Mouse (Mus musculus): ENCODE results near the gene D11Wsu47e.
"Not testable (repeated sequence)": the region's sequence is repeated elsewhere in the genome, so short reads cannot be mapped to it uniquely, and the experiment has no call there.

Gene D11Wsu47e

DNA sequence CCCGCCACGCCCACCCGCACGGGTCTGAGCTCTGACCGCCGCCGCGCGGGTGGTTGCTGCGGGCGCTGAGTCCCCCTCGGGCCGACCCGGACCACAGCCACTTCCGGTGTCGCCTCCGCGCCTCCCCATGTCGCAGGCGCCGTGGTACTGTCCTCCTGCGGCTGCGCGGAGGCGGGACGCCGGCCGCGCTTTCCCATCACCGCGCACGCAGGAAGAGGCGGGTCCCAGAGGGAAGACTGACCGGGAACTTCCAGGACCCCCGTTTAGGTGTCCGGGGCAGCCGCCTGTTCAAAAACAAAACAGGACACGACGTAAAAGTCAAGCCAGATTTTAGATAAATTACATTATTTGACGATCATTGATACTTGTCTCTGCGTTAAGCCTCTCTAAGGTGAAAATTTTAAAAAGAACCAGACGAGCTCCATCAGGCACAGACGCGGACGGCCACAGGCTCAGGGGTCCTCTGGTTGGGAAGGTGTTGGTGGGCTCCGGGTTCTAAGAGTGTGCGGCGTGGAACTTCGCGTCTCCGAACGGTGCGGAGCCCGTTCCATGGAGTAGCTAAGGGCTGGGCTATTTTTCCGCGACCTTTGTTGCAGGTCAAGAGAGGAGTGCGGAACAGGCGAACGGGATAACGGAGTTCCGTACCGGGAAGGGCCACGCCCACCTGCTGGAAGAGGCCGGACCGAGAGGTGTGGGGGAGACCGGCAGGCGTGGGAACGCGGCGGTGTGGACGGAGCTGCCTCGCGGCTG is at the start of gene D11Wsu47e, which contains the start of gene Fam104a:
TSS of gene D11Wsu47e (plus strand) at position 456 of the 750 bp plus-strand sequence.
TSS of gene Fam104a (minus strand) at position 199 of the 750 bp plus-strand sequence.
- peak; percentile 100 for DNase-seq

DNA sequence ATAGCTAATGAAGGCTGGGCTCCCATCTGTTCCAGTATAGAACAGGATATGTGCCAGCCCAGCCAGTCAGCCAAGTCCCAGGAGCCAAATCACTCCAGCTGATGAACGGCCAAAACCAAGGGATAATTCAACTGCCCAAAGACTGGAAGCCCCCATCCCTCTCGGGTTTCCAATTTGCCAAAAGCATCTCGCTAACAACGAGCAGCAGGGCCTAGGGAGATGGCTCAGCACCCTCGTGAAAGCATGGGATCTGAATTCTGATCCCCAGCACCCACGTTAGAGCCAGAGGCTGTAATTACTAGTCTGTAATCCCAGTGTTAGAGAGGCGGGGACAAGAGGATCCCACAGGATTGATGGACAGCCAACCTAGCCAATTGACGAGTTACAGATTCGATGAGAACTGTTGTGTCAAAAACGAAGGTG is 49.5 kb upstream of the D11Wsu47e start:
- DNase-seq = no peak

DNA sequence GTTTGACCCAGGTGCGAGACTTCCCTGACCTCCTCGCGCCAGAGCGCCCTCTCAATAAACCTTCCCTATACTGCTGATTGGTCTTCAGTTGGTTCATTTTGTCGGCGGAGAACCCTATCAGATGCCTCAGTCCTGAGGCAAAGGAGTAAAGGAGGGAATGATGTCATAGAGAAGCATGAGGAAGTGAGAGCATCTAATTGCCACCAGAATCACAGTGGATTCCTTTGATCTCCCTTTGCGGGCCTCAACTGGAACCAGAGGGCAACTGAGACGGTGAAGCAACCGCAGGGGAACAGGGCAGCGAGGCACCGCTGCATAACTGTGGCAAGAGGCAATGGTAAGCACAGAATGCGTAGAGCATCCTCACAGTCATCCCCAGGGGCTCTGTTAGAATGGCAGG is 45.5 kb upstream of the D11Wsu47e start:
- DNase-seq = no peak

DNA sequence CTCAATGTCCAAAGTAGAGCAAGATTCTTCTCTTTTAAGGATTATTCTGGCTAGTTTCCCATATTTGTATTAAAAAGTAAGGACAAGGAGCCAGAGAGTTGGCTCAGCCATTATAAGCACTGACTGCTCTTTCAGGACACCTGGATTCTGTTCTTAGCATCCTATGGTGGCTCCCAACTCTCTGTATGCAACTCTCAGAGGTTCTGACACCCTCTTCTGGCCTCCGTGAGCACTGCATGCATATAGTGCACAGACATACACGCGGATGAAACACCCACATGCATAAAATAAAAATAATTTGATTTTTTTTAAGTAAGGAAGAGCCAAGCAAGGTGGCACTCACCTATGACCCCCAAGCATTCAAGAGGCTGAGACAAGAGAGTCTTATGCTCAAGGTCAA is 39.0 kb upstream of the D11Wsu47e start:
- DNase-seq = no peak

DNA sequence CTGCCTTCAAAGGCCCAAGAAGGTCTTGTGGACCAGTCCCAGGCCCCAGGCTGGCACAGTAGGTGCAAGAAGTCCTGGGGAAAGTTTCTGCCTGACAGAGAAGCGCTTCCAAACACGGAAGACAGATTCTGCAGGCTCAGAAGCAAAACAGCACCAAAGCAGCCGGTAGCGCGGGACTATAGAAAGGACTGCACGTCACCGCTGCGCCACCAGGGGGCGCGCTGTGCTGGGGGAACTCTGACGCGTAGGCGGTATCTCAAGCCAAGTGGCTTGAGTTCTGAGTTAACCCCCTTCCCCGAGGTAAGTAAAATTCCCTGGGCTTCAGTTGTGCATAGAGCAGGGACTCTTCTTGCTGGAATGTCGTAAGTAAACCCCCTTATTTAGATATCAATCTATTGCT is 36.1 kb upstream of the D11Wsu47e start:
- DNase-seq = peak; percentile 95

DNA sequence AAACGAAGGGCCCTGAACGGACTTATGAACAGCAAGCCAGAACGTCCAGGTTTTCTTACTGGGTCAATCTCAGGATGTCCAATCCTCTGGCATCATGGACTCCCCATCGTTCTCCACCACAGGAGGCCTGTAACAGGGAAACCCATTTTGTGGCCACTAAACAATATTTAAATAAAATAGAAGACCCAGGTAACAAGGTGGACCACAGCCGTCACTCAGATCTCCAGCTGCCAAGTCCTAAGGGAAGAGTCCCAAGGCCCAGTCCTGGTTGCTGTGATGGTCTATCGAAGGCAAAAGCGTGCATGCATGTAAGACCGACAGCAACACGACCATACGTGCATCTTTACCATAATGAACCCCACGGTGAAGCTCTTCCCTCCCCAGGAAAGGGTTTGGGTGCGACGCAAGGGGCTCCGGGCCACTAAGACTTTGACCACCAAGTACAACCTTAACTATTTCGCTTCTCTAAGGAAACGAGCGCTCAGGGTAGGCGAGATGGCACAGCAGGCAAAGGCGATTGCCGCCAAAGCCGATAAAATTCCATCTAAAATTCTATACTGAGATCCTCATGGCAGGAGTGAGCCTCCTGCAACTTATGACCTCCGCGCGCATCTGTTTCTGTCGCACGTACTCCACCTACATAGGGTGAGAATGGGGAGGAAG is 35.4 kb upstream of the D11Wsu47e start, which contains the start of gene Cog1:
TSS of gene Cog1 (plus strand) at position 480 of the 663 bp plus-strand sequence.
- peak; percentile 94 for DNase-seq

DNA sequence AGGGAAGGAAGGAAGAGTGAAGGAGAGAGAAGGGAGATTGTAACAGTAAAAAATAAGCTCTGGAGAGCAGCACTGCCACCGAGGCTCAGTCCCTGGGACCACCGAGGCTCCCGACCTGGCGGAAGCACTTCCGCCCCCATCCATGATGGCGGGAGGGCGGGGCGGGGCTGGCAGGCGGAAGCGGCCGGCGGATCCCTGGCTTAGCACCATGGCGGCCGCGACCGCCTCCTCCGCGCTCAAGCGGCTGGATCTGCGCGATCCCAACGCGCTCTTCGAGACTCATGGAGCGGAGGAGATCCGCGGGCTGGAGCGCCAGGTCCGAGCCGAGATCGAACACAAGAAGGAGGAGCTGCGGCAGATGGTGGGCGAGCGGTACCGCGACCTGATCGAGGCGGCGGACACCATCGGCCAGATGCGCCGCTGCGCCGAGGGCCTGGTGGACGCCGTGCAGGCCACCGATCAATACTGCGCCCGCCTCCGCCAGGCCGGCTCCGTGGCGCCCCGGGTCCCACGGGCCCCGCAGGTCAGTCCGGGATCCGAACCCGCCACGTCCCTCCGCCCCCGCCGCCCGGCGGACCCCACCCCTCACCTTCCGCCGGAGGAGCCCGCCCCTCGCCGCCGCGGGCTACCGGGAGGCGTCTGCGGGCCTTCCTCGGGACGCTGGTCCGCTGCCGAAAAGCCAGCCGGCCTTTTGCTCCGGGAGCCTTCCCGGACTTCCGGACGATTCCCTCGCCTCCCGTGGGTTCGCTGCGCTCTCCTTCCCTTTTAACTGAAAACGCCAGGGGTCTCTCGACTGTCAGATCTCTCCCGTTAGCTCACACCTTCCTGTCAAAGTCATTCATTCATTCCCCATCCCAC is 34.6 kb upstream of the D11Wsu47e start, which contains the start of gene Slc39a11:
TSS of gene Slc39a11 (minus strand) at position 727 of the 858 bp plus-strand sequence.
- peak; percentile 97 for DNase-seq

DNA sequence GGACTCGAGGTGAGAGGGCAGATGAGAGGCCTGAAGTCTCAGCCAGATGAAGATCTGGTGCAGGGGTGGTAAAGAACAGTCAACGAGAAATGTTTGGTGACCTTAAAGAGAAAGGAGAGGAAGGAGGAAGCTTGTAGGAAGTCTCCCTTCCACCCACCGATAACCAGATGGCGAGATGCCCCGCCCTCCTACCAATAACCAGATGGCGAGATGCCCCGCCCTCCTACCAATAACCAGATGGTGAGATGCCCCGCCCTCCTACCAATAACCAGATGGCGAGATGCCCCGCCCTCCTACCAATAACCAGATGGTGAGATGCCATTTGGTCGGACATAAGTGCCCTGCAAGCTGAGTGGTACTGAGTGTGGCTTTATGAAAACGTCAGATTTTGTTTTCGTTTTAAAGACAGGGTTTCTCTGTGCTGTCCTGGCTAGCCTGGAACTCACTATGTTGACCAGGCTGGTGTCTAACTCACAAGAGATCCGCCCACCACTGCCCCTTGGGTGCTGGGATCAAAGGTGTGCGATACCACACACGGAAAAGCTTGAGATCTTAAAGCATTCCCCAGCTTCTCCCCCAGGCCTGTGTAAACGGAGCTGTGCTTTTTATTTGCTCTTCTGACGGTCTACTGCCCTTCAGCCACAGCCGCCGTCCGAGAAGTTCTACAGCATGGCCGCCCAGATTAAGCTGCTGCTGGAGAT is 32.9 kb upstream of the D11Wsu47e start:
- peak; percentile 88 for DNase-seq

DNA sequence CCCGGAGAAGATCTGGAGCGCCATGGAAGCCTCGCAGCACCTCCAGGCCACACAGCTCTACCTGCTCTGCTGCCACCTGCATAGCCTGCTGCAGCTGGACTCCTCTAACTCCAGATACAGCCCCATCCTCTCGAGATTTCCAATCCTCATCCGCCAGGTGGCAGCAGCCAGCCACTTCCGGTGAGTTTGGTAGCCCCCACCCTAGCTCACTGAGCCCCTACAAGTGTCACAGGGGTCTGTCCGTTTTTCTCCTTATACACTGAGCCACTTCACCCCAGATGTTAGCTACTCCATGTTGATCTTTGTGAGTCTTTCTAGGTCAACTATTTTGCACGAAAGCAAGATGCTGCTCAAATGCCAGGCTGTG is 32.3 kb upstream of the D11Wsu47e start:
- peak; percentile 88 for DNase-seq

DNA sequence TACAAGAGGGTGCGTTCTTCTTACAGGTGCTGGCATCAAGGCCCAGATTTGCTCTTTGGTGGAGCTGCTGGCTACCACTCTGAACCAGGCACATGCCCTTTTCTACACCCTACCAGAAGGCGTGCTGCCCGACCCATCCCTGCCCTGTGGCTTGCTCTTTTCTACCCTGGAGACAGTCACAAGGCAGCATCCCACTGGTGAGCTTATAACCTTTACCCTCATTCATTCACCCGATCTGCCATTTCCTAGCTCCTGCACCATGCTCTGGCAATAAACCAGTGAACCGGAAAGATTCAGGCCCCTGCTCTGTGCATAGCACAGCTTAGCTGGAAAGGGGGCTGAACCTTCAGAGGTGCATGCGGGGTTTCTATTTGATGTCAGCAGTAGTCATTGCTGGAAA is 31.7 kb upstream of the D11Wsu47e start:
- no peak for DNase-seq

DNA sequence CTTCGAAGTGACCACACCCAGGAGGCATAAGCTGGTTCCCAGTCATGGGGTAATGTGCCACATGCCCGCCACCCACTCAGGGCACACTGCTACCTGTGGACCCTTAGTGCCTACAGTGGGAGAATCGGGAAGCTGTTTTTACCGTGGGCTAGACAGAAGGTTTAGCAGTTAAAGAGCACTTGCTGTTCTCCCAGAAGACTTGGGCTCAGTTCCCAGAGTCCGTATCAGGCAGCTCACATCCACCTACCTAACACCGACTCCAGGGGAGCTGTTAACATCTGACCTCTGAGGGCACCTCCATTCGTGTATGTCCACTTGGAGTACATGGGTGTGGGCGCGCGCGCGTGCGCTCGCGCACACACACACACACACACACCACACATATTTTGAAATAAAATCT is 30.1 kb upstream of the D11Wsu47e start:
- no peak for DNase-seq

DNA sequence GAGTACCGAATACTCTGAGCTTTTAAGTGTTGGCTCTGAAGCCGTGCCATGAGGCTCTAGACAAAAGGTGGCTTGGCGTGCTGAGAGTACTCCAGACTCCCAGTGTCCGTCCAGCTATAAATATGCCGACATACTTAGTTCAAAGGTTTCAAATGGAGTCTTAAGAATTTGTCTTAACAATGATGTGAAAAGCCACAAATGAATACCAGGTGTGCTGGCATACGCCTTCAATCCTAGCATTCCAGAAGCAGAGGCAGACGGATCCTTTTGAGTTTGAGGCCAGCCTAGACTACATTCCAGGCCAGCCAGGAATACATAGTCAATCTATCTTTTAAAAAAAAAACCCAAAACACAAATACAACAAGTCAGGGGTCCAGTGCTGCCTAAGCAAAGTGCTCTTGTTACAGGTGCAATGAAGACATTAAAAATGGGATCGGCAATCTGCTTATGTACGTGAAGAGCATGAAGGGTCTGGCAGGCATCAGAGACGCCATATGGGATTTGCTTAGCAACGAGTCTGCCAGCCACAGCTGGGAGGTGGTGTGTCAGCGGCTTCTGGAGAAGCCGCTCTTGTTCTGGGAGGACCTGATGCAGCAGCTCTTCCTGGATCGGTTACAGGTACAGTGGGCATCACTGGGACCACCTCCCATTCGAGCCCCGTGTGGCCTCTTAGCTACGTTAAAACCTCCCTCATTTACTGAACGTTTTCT is 29.5 kb upstream of the D11Wsu47e start:
- no peak for DNase-seq

DNA sequence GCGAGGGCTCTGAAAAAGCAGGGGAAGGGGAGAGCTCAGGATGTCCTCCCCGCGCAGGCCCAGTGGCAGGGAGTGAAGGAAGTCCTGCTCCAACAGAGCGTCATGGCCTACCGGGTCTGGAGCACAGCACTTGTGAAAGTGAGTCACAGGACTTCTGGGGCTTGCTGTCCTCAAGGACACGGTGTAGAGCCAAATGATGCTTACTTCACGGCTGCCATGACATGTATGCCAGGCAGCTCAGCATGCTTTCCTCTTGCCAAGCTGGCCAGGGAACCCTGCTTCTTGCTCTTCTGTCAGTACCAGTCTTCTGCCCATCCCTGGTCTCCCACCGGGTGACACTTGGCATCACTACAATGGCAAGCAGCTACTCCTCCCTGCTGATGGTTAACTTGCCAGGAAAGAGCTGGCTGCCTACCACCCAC is 27.7 kb upstream of the D11Wsu47e start:
- DNase-seq = no peak

DNA sequence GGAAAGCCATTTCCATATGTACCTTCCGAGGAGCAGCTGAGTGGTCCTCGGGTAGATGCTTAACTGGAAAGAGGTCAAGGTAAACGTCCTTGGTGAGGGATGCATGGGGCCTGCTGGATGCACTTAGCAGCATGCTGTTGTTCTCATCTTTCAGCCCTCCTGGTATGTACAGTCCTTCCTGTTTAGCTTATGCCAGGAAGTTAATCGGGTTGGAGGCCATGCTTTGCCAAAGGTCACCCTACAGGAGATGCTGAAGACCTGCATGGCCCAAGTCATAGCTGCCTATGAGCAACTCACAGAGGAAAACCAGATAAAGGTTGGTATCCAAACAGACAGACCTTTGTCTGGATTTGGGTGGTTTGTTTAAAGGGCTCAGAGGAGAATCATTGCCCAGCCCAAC is 27.0 kb upstream of the D11Wsu47e start:
- no peak for DNase-seq

DNA sequence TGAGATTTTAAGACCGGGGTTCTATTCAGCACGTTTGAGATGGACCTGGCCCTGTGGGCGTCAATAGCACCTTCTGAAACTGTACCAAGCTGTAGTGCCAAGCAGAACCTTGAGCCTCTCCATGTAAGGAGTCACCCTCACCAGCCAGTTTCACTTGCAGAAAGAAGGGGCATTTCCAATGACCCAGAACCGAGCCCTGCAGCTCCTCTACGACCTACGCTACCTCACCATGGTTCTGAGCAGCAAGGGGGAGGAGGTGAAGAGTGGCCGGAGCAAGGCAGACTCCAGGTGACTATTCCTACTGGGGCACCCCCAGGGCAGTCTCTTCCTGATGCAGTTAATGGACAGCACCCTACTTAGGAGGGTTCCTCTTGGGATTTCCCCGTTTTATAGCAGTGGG is 25.9 kb upstream of the D11Wsu47e start:
- no peak for DNase-seq

DNA sequence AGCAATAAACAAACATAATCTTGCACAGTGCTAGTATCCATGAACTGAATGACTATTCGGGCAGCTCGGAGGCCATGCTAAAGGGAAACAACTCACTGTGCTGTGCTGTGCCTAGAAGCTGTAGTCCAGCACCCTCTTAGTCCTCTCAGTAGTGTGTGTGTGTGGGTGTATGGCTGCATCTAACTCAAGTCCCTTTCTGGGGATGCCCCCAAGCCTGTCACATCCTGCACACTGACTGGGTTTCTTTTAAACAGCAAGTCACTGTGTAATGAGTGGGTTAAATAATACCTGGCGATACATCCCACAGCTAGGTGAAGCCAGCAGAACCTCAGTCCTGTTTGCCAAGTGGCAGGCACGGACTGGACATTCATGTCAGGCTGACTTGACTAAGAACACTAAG is 25.4 kb upstream of the D11Wsu47e start:
- no peak for DNase-seq

DNA sequence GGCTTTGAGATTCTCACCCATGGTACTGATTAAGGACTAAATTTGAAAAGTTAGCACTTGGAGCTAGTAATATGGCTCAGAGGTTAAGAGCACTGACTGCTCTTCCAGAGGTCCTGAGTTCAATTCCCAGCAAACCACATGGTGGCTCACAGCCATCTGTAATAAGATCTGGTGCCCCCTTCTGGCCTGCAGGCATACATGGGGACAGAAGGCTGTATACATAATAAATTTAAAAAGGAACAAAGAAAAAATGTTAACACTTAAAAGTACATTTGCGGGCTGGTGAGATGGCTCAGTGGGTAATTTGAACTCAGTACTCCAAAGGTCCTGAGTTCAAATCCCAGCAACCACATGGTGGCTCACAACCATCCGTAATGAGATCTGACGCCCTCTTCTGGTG is 24.0 kb upstream of the D11Wsu47e start:
- DNase-seq = not testable (repeated sequence)

DNA sequence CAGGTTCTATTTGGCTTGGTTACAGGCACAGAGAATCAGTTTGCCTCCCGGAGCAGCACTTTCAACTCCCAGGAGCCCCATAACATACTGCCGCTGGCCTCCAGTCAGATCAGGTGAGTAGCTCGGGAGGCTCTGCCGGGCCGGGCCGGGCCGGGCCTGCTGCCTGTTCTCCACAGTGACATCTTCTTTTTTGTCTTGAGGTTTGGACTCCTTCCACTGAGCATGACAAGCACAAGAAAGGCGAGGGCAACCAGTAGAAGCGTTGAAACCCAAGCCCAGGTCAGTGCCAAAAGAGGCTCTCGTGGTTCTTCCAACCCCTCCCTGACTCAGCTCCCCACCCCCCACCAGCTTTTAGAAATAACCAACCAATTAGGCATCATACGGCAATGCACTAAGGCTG is 23.3 kb upstream of the D11Wsu47e start:
- no peak for DNase-seq

DNA sequence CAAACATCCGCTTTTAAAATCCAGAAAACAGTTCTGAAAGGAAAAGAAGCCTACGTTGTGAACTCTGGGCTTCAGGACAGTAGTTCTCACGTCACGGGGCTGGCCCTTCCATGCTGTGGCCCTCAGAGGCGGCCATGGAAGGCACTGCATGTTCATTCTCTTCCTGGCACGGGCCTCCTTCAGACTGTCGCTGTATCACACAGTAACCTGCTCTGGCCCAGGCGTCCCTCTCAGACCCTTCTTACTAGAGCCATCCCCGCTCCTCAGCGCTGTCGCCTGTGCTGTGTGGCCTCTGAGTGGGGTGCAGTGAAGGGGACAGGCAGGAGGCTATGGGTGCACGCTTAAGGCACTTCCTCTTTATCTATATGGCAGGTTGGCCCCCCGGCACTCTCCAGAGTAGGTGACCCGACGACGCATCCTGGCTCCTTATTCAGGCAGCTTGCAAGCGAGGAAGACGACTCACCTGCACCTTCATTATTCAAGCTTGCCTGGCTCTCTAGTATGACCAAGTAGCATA is 22.3 kb upstream of the D11Wsu47e start:
- peak; percentile 91 for DNase-seq

DNA sequence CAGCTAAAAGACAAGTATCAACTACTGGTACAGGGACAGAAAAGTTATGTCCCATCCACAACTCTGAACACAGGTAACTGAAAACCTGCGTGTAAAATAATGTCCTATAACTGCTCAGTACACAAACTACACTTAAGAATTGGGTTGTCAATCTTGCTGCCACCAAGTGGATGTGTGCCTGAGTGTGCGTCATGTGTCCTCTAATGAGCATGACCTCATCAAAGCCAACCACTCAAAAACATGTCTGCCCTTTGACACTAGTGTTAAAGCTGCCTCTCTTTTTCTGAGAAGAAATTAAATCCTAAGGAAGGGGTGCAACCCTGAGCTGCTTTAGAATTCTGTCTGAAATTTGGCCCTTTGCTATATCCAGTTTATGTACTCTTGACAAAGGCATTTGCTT is 19.9 kb upstream of the D11Wsu47e start:
- no peak for DNase-seq

DNA sequence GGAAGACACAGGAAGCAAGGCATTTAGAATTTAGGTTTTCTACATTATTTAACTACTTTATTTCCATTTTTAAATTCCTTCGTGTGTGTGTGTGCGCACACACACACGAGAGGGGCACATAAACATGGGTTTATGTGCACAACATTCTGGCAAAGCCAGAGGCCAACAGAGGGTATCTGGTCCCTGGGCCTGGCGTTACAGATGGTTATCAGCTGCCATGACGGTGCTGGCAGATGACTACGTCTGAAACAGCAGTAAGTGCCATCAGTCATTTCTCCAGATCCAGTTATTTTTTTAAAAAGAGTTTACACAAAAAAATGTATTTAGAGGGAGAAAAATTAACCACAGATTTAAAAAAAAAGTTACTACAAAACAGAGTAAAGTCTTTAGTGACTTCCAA is 18.0 kb upstream of the D11Wsu47e start:
- DNase-seq = no peak

DNA sequence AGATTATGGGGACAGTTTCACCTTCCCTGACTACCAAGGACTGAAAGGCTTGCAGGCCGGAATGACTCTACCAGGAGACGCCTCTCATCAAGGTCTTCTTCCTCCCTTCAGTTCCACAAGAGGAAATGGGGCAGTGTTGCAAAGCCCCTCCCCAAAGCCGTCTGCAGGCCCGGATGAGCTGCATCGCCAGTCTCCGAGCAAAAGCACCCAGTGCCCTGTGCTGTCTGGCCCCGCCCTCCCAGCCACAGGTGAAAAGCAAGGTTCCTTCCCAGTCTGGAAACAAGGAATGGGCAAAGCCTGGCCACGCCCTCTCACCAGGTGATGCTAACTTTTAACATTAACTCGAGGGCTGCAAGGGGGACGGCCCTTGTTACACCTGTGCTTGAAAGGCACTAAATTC is 17.6 kb upstream of the D11Wsu47e start:
- peak; percentile 90 for DNase-seq

Measured in heart, adult 11 months (tissue).